Mouse (Mus musculus): Measurements from ENCODE around the gene Txndc17. TPM values are rescaled to one million over a fixed set of nuclear protein-coding genes. Genes with fewer than 3 reads are reported as not detected.
"Not testable (repeated sequence)": the region's sequence is repeated elsewhere in the genome, so short reads cannot be mapped to it uniquely, and the experiment has no call there.

The Txndc17 gene
- total RNA-seq (2017), result 26.3 and 28.5 TPM in 2 replicates

GRCm38 (mm10) chr11:72207204-72207833 lies at the start of gene Txndc17, which contains the start of gene 4933427D14Rik:
Gene Txndc17, plus strand, starts transcription at chr11:72207547.
Gene 4933427D14Rik, minus strand, starts transcription at chr11:72207459.
- ATAC-seq (ENCODE audit: extremely low read depth, insufficient number of reproducible peaks, low FRiP score, poor library complexity, severe bottlenecking), result peak; percentile 76

DNA sequence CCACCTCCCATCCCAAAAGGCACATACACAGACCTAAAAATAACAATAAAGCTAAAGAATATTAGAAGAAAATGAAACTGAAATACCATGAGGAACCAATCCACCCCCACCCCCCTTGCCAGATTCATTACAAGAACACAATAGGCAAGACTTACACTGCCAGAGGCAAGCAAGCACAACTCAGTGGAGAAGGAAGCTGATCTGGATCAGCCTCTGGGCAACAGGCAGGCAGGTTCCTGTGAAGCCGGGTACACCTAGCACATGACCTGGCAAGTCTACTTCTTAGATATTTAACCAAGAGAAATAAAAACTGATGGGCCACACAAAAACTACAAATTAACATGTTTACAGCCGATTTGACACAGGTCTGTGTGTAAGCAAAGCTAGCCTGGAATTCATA lies 44.1 kb upstream of the Txndc17 start:
- no peak for ATAC-seq (ENCODE audit: extremely low read depth, insufficient number of reproducible peaks, low FRiP score, poor library complexity, severe bottlenecking)

GRCm38 (mm10) chr11:72169871-72170270 lies 37.5 kb upstream of the Txndc17 start:
- ATAC-seq (ENCODE audit: extremely low read depth, insufficient number of reproducible peaks, low FRiP score, poor library complexity, severe bottlenecking), result no peak

GRCm38 (mm10) chr11:72171906-72172305 lies 35.4 kb upstream of the Txndc17 start:
- ATAC-seq (ENCODE audit: extremely low read depth, insufficient number of reproducible peaks, low FRiP score, poor library complexity, severe bottlenecking), result not testable (repeated sequence)

DNA sequence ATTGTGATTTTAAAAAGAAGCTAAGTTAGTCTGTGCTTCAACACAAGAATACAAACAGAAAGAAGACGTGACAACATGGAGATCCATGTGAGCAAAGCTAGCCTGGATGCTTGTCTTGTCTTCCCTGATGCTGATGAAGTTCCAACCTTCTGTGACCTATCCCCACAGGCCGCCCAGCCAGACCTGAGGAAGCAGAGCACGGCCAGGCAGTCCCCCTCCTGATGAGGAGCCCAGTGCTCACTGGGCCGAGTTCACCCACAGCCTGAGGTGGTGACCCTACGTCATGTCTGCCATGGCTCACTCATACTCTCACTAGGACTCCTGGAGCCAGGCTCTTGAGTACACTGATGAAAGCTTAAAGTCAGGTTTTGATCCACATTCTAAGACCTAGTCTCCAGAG lies 33.8 kb upstream of the Txndc17 start:
- no peak for ATAC-seq (ENCODE audit: extremely low read depth, insufficient number of reproducible peaks, low FRiP score, poor library complexity, severe bottlenecking)

- ATAC-seq (ENCODE audit: extremely low read depth, insufficient number of reproducible peaks, low FRiP score, poor library complexity, severe bottlenecking), result no peak
Observed at GRCm38 (mm10) chr11:72174721-72175120, 32.6 kb upstream of the Txndc17 start.

DNA sequence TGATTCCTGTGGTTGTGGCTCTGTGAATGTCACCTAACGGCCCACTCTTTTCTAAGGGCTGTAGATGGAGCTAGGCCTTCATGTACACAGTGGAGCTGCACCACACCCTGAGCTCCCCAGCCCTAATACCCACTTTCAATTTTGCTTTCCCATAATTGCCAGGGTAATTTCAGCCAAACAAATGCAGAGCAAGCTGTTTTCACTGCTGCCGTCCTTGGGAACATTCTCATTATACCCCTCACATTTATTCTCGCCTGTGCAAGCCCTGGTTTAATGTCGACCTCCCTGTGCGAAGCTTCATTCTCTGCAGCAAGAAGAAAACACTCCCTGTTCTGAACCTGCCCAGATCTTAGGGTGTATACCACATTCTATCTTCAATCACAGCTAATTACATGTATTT lies 31.4 kb upstream of the Txndc17 start:
- no peak for ATAC-seq (ENCODE audit: extremely low read depth, insufficient number of reproducible peaks, low FRiP score, poor library complexity, severe bottlenecking)

- no peak for ATAC-seq (ENCODE audit: extremely low read depth, insufficient number of reproducible peaks, low FRiP score, poor library complexity, severe bottlenecking)
Observed at GRCm38 (mm10) chr11:72176553-72176952, 30.8 kb upstream of the Txndc17 start.

- ATAC-seq (ENCODE audit: extremely low read depth, insufficient number of reproducible peaks, low FRiP score, poor library complexity, severe bottlenecking), result no peak
Observed at GRCm38 (mm10) chr11:72180556-72180955, 26.8 kb upstream of the Txndc17 start.

GRCm38 (mm10) chr11:72181136-72181535 lies 26.2 kb upstream of the Txndc17 start:
- ATAC-seq (ENCODE audit: extremely low read depth, insufficient number of reproducible peaks, low FRiP score, poor library complexity, severe bottlenecking), result no peak

DNA sequence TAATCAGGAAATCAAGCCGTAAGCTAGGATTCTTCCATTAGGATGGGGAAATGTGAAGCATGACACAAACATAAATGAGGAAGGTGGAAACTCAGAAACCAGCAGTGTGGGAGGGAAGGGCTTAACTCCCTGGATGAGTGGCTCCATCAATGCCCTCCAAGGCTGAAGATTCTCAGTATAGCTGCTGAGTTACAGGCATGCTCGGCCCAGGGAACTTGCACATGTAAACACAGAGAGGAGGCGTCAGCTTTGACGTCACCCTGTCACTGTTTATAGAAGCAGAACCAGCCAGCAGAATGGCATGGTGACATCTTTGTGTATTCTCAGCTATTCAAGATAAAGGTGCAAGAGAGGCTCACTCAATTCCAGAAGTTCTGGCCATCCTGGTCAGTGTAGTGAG lies 23.1 kb upstream of the Txndc17 start:
- no peak for ATAC-seq (ENCODE audit: extremely low read depth, insufficient number of reproducible peaks, low FRiP score, poor library complexity, severe bottlenecking)

DNA sequence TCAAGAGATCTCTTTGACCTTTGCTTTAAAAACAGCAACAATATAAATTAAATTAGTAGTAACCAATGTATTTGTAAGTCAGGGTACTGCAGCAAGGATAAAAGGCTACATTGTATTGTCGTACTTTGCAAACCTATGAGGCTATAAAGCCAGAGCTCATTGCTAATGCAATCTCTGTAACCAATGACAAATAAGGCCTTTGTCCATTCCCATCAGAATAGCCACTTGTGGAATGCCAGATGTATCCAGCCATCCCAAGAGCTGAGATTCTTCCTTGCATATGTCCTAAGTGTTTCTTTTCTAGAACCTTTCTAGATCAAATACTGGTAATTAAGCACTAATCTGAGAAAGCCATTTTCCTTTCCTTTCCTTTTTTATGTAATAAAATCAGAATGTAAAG lies 16.5 kb upstream of the Txndc17 start:
- ATAC-seq (ENCODE audit: extremely low read depth, insufficient number of reproducible peaks, low FRiP score, poor library complexity, severe bottlenecking), result no peak

GRCm38 (mm10) chr11:72194259-72194658 lies 13.1 kb upstream of the Txndc17 start:
- no peak for ATAC-seq (ENCODE audit: extremely low read depth, insufficient number of reproducible peaks, low FRiP score, poor library complexity, severe bottlenecking)

- ATAC-seq (ENCODE audit: extremely low read depth, insufficient number of reproducible peaks, low FRiP score, poor library complexity, severe bottlenecking), result no peak
Observed at GRCm38 (mm10) chr11:72196506-72196905, 10.8 kb upstream of the Txndc17 start.

DNA sequence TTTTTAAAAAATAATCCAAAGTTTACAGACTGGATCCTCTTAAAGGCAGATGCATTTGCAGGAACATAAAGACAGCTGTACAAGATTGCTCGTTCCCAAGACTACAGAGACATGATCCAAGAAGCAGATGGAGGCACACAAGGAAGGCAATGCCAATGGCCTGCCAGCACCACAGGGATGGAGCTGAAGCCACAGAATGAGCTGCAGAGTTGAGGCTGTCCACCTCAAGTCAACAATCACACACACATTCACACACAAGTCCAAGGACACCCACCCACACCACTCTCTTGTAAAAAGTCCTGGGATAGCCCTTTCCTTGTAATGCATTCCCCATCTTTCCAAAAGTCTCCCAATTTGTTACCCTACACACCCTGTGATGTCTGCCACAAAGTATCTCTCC lies 3.9 kb upstream of the Txndc17 start:
- no peak for ATAC-seq (ENCODE audit: extremely low read depth, insufficient number of reproducible peaks, low FRiP score, poor library complexity, severe bottlenecking)

DNA sequence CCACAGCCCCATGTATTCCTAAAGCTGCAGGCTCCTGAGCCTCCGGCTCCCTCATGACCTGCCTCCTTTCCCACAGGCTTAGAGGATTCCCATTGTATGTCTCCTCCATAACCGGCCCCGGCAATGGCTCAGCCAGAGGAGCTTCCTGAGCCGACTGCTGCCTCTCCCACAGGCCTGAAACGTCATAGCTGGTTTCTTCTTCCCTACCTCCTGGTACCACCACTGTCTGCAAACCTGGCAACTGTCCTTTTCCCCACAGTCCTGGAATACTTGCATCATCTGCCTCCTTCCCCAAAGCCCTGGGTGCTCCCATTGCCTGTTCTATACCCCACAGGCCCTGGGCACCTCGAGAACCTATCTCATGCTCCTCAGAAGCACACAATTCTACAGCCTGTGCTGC lies 2.1 kb upstream of the Txndc17 start:
- ATAC-seq (ENCODE audit: extremely low read depth, insufficient number of reproducible peaks, low FRiP score, poor library complexity, severe bottlenecking), result no peak

- ATAC-seq (ENCODE audit: extremely low read depth, insufficient number of reproducible peaks, low FRiP score, poor library complexity, severe bottlenecking), result peak; percentile 13; the same call in 1 of the 2 replicates
Observed at GRCm38 (mm10) chr11:72206341-72207203, 775 bp upstream of the Txndc17 start, which contains the start of gene Gm43951. Gene Gm43951, minus strand, starts transcription at chr11:72206840.

DNA sequence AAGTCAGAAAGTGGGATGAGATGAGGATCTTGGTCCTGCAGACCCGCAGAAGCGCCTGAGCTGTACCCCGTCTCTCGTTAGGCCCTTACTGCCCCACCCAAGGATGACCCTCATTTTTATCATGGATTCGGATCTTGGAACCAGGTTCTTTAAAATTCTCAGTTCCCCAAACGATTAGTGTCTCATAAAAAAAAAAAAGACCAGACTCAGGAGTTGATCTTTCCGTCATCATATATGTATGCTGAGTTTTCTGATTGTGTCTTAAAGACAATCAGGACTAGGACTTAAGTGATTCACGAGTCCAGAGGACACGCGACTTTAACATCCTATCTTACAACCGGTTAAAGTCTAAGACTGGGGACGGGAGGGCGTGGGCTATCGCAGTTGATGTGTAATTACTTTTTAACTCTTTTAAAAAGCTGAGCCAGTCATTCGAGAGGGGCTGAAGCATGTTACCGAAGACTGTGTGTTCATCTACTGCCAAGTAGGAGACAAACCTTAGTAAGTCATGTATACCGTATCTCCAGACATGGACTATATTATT lies 559 bp downstream of the Txndc17 start:
- no peak for ATAC-seq (ENCODE audit: extremely low read depth, insufficient number of reproducible peaks, low FRiP score, poor library complexity, severe bottlenecking)

- ATAC-seq (ENCODE audit: extremely low read depth, insufficient number of reproducible peaks, low FRiP score, poor library complexity, severe bottlenecking), result peak; percentile 88
Observed at GRCm38 (mm10) chr11:72214591-72215409, 7.5 kb downstream of the Txndc17 start.
